Mouse (Mus musculus): ENCODE data around the gene Tspyl4.

- TF ChIP-seq POLR2A (IDR thresholded peaks at IDR 0.05; ENCODE audit: control insufficient read depth, low read depth, low read length): no peak
- no peak for TF ChIP-seq CTCF (IDR thresholded peaks at IDR 0.05; ENCODE audit: control insufficient read depth, insufficient read depth, insufficient replicate concordance, low read depth, low read length)
Observed at GRCm38 (mm10) chr10:34297980-34298753, 925 bp downstream of the Tspyl4 start.
